Mouse (Mus musculus): ENCODE data around the gene 2700097O09Rik.

DNA sequence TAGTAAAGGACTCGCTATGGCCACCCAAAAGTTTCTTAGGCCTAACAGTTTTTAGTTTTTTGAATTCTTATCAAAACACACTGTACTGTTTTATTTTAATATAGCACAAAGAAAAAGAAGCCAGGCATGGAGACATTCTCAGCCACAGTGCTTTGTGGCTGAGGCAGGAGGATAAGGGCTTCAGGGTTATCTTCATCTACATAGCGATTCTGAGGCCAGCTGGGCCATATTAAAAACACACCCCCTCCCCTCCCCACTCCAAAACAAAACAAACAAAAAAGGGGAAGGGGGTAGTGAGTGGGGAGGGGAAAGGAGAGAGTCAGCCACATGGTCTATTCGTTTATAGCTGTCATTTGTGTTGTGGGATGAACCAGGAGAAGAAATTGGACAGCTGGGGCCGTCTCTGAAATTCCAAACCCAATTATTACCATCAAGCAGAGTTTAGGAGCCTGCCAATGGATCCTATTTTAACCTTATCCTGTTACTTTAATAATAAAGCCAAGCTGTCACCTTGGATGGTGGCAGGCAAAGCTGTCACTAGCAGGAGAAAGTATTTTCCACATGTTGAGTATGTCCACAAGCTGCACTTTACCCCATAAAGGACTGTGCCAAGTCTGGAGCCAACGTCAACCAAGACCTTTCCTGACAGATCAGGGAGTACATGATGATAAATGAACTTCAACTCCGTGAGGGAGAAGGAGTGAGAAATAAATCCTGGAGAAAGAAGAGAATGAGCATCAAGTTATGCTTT is 20.9 kb downstream of the 2700097O09Rik start:
- TF ChIP-seq TAL1 (IDR thresholded peaks at IDR 0.05; ENCODE audit: low read length) = no peak
- TF ChIP-seq GATA1 (IDR thresholded peaks at IDR 0.05; ENCODE audit: low read length) = no peak
